Mouse (Mus musculus) embryonic fibroblast, embryonic 13.5 days (primary cell): ENCODE data around the gene Kptn.

Experiments used
- CTCF ChIP-seq: IDR thresholded peaks from 2 replicates; pipeline ENCODE4 v1.5.1; 2011; ENCODE audit warnings: mild to moderate bottlenecking, control low read depth, low read length, moderate library complexity, borderline replicate concordance; ENCODE audit not compliant: insufficient read depth
- POLR2A ChIP-seq: IDR thresholded peaks from 2 replicates; pipeline ENCODE4 v1.6.1; 2011; ENCODE audit warnings: low read depth, mild to moderate bottlenecking, control low read depth, low read length, moderate library complexity

GRCm38 (mm10) chr7:16158735-16159134 lies 39.0 kb downstream of the Kptn start:
- no peak for TF ChIP-seq POLR2A
- no peak for TF ChIP-seq CTCF
